Mouse (Mus musculus) liver (tissue): Measurements from ENCODE around the gene St6gal1.

Experiments used
- DNase-seq: peaks from one replicate; pipeline ENCODE4 v3.0.0-alpha.2; 2020; ENCODE audit warnings: mixed read lengths

Gene St6gal1

DNA sequence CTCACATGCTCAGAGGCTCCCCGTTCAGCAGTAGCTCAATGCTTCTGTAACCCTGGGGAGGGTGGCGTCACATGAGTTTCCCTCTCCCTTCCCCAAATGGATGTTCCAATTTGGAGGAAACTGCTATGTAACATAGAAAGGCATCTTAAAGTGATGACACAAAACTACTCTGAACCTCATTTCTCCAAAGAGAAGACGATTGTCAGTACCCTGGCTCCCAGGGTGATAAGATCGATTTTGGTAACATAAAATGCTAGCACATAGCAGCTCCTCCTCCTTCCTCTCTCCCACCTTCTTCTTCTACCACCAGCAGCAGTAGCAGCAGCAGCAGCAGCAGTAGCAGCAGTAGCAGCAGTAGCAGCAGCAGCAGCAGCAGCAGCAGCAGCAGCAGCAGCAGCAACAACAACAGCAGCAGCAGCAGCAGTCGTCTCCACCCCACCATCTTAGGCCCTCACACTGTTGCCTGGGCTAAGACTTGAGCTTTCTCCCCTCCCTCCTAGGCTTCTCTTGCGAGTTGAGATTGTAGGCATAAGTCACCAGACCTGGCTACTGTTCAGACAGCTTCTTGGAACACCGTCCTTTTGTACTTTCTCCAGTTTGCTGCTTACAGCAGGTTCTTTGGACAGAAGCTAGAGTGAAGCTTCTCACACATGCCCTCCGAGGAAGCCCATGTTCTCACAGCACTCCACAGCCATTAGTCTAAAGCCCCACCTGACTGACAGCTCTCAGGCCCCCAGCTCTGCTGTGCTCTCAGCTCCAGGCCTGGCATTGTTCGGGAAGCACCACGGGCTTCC is 81.5 kb downstream of the St6gal1 start:
- no peak for DNase-seq

DNA sequence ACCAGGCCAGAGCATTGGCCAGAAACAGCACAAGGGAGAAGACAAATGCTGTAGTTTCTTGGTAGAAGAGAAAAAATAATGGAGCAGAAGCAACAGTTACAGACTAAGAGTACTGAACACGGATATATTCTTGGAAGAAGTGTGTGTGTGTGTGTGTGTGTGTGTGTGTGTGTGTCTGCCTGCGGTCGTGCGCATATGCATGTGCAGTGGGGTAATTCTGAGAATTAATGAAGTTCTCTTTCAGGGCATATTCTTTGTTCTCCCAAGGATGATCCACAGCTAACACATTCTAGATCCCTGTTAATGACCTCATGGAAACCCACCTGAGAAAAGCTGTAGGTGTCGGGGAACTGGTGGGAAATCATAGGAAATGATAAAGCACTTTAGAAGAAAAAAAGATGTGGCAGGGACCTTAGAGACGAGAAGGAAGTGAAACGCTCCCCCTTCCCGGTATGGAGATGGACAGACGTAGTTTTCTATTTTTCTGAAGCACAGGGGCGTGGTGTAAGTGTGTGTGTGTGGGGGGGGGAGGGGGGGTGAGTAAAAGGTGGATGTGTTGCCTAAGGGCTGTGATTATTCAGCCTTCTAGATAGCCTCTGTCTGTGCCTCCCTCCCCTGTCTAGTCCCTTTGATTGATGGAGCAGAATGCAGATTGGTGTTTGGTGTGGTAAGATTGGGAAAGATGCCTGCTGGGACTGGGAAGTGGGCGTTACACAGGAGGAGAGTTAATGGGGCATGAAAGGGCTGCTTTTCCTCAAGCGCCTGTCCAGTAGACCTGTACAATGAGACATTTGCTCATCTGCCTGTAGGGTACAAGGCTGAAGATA is 82.8 kb downstream of the St6gal1 start:
- no peak for DNase-seq

DNA sequence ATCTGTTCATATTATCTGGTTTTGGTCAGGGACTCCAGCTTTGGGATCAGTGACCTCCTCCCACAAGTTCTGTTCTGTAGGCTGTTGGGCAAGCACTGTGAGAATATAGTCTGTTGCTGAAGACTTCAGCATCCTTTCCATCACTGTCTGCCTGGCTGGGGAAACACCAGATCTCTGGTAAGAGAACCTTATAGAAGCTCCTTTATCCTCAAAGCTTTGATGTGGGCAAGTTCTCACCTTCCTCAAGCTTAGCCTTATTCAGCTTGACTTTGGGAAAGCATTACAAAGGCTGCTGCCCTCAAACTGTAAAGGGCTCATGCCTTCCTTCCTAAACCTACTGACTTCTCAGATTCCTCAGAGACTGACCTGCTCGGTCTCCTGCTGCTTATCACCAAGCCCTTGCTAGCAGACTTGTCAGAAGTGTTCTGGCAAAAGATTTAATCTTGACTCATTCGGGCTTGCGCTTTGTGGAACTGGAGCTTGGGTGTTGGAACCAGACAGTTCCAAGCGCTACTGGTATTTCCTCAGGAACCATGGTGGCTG is 83.5 kb downstream of the St6gal1 start:
- DNase-seq, result no peak

DNA sequence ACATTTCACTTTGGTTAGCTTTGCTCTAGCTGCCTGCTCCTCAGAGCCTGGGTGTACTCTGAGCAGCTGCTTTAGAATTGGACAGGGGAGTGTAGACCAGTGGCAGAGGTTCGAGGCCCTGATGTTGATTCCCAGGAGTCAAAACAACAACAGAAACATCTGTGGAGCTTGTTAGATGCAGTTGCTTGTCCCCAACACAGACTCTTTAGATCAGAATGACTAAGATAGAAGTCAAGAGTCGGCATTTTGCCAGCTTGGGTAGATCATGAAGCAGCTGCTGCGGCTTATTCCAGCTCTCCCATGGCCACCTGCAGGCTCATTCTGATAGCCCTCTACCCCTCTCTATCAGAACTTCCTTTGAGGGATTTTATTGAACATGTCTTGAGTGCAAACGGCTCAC is 84.5 kb downstream of the St6gal1 start:
- DNase-seq, result no peak

DNA sequence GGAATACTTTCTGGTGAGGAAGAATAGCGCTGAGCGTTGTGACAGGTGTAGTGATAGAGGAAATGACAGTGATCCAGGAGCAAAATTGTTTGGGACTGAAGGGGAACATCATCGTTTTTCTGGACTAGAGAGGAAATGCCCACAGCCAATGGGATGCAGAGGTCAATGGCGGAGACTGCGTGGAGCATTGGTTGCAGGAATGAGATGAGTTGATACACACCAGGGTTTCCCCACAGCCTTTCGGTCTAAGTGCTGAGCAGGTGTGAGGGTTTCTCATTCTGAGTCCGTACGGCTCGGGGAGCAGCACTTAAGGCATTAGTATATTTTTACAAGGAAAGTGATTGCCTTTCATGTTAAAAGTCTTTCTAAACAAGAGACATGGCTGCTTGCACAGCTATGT is 88.1 kb downstream of the St6gal1 start:
- DNase-seq, result no peak

DNA sequence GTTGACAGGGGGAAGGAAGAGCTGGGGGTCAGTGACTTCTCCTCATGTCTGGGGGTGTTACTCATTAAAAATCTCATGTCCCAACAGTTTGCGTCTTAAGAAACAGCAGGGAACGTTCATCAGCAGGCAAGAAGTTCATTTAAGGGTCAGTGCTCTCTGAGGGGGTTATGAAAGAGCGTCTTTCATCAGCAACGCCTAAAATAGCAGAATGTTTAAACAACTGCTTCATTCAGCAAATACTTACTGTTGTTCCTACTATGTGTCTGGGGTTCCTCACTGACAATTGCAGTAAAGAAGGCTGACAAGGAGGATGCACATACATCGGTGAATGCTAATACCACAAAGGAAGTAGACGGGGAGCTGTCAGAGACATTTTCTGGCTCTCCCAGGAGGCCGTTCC is 90.2 kb downstream of the St6gal1 start:
- DNase-seq, result no peak

DNA sequence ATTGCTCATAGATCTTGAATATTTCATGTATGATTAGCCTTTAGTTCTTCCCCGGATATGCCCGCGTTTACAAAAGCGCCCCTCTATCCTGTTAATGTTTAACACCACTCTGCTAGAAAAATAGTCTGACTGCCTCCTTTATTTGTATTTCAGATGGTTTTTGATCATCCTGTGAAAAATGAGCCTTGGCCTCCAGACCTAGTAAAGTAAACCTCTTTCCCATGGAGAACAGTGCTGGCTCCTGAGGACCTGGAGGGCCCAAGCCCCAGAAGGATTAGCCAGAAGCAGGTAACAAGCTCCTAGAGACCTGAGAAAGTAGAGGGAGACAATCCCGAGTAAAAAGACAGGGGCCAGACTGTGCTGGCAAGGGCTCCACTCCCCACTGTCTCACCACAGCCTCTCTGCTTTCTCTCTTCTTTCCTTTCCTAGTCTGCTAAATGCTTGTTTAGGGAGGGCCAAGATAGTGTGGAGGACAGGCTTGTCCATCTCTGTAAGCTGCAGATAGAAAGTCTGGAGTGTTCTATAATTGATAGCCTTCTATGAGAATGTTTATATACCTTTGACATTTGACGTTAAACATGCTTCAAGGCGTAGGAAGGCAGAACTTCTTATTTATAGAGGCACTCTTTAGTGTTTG is 93.0 kb downstream of the St6gal1 start:
- DNase-seq, result no peak

DNA sequence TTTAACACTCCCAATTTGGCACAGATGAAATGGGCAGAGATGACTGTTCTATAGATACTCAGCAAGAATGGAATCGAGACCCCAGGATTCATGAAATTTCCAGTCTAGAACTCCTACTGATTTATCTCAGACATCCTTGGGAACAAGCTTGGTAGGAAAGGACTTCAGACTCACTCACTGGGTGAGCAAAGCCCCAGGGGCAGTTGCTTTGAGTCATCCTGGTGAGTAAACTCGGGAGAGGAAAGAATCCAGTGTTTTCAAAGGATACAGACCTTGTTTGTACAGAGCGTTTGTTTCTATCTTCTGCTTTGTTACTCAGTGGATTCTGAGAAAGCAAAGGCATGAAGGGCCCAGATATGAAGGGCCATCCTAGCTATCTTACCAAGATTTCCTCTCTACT is 95.5 kb downstream of the St6gal1 start:
- no peak for DNase-seq

DNA sequence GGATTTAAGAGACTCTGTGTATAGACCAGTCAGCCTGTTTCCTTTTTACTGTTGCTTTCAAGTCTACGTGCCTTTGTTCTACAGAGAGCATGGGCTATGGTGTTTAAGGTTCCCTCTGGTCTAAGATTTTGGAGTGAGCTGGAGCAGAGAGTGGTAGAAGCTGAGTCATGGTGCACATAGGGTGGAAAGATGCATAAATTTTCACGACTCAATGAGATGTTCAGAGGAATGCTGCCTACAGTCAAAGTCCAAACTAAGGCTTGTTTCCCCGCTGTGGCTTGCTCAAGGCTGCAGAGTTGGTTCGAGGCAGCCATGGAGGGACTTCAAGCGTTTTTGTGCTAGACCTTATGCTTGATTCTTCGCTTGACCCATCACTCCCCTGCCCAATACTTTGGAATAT is 96.0 kb downstream of the St6gal1 start:
- no peak for DNase-seq

DNA sequence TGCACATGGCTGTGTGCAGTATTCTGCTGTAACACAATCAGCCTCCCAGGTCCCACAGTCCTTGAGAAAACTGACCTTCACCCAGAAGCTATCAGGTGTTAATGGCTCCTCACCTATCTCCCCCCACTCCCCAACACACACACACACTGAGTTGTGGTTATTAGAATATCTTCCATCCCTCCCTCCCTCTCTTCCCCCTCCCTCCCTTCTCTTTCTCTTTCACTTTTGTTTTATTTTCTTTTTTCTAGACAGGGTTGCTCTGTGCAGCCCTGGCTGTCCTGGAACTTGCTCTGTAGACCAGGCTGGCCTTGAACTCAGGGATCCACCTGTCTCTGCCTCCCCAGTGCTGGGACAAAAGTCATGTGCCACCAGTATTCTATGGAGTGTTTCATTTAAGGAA is 97.9 kb downstream of the St6gal1 start:
- DNase-seq, result no peak

DNA sequence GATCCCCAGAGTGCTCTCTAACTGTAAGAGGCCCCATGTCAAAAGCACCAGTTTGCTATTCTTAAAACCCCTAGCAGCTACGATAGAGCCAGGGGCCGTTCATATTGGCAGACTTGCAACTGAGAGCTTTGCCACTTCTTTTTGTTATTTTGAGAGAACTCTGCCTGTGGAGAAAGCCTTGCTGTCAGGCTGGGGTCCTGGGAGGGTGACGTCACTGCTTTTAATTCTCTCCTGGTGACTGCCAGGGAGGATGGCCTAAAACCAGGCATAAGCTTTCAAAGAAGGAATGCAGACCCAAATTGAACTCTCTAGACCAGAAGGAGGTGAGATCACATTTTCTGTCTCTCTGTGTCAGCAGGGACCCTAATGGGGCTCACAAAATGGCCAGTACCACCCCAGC is 99.4 kb downstream of the St6gal1 start:
- DNase-seq, result no peak

DNA sequence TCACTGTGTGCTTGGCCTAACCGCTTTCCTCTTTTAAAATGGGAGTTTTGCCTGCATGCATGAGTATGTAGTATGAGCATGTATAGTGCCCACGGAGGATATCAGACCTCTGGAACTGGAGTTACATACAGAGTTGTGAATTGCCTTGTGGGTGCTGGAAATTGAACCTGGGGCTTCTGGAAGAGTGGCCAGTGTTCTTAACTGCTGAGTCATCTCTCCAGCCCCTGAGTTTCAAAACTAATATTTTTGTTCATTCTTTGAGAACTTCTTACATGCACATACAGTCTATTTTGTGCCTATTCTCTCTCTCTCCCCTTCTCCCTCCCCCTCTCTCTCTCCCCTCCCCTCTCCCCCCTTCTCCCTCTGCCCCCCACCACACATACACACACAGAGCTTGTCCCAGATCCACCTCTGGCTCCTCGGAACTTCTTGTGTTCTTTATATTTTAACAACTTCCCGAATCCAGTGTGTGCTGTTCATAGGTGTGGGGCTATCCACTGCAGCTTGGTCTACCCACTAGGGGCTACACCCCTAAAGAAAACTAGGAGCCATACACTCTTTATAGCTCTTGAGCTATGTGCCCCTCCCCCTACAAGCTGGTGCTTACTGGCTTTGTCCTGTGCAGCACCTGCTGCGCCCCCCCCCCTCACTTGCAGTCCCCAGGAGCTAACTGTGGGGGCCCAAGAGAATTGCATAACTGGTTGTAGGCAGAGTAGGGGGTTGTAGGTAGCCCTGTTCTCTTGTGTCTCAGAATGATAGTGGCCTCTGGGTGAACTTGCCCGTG is 100.5 kb downstream of the St6gal1 start:
- DNase-seq, result no peak

DNA sequence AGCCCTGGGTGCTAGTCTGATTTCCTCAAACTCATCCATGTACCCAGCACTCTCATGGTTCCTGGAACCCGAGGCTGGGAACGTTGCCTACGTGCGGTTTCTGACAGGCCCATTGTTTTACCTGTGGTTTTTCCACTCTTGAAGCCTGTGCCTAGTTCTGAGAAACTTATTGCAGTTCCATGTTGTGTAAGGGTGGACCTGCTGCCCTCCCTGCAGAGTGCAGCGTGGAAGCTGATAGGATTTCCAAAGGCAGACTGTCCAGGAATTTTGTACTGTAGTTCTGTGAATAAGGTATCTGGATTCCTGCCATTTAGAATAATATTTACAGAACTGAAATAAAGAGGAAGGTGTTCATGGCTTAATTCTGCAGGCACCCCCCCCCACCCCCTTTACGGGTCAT is 102.1 kb downstream of the St6gal1 start:
- no peak for DNase-seq

DNA sequence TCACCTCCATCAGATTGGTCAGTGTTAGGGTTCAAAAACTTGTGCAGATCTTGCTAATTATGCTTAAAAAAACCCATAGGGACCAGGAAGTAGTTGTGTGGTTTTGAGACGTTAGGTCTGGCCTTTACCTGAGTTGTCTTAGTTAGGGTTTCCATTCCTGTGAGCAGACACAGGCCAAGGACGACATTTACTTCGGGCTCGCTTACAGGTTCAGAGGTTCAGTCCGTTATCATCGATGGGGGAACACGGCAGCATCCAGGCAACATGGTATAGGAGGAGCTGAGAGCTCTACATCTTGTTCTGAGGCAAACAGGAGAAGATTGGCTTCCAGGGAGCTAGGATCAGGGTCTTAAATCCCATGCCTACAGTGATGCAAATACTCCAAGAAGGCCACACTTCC is 102.7 kb downstream of the St6gal1 start:
- no peak for DNase-seq

DNA sequence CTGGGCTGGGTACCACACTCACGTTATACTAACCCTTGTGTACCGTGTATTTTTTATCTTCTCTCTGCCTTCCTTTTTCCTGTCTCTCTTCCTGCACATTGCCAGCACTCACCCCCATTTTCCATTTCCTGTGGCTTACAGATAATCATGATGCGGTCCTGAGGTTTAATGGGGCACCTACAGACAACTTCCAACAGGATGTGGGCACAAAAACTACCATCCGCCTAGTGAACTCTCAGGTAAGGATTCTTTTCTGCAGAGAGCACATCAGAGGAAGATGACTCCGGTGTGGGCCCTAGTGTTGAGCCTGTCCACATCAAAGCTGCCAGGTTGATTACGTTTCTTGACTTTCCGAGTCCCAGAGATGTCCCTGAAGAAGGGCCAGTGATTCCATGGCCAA is 103.7 kb downstream of the St6gal1 start:
- DNase-seq, result no peak

DNA sequence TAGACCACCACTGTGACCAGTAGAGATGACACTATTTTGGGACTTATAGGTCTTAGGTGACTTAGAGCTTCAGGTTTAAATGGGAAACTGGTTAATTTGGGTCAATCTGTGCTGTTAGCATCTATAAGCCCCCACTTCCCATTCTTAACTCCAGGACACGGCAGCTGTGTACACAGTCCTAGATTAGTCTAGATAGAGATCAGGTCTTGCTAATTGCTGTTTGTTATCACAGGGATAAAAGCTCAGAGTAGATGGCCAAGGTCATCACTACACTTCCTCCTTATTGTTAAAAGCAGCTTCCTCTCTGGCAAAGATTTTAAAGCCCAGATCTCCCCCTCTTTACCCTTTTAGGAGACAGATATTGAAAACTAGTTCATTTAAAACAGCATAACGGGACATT is 107.6 kb downstream of the St6gal1 start:
- DNase-seq, result no peak

DNA sequence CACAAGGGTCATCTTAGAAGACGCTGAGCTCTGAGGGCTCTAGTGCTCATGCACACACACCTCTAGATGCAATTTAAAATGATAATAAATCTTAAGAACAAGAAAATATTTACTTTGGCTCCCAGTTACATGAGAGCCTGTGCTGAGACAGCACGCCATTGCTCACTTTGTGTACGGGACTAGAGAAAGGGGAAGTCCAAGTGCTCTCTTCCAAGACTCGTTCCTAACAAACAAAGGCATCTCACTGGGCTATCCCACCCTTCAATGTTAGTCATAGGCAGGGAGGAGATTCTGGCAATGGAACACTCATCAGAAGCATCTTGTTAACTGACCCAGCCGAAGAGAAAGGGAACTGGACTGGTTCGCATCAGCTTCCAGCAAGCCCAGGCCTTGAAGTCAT is 108.1 kb downstream of the St6gal1 start:
- no peak for DNase-seq

DNA sequence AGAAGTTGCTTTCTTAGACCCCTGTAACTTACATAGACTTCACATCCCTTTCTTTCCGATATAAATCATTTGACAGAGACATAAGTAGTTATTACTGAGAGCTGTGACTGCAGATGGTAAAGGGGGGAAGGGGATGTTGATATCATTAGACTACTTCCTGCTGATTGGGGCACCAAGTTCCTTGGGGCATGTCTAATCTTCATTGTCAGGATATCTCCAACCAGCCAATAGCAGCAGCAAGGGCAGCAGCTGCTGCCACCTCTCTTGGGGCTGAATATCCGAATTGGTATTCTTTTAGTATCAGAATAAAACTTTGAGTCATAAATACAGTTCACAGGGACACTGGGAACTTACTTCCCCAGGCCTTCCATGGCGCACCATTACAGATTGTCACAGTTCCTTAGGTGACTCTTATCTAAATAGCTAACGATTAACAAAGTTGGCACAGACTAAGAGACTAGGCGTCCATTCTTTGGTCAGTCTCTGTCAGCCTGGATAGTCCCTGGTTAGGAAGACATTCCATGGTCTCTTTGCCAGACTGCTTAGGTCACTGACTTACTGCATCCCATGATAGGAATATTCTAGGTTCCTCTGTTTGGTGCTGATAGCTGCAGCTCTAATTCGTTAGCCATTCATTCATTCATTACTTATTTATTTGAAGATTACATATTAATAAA is 109.5 kb downstream of the St6gal1 start:
- DNase-seq, result no peak

DNA sequence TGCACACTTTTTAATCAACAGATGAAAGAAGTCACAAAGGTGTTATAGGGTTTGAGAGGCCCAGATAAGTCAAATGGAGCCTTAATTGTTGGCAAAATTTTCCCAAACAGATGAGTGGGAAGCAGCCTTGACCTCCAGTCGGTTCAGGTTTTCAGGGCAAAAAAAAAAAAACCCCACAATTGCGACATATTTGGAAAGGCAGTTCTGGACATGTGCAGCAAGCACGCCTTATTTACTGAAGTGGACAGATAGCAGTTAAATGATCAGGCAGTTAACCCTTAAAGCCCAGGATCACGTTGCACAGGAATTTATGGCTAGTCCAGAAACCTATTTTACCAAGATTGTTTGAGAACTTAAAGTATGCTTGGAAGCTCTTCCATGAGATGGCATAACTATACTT is 112.8 kb downstream of the St6gal1 start:
- no peak for DNase-seq

DNA sequence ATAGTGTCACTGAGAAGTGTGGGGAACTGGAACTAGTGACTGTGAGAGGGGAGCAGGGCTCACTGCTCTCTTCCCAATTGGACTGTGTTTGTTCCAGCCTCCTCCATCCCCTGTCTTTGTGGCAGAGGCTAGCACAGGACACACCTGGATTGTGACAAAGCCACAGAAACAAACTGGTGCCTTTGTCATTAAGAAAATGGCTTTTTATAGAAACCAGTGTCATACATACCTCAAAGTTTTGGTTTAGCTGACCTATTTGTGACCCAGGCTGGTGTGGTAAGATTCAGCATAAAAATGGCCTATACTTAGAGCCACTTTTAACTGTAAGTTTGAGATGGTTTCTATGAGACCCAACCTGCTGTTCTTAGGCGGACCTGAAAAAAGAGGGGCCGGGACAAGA is 116.7 kb downstream of the St6gal1 start:
- DNase-seq, result no peak

DNA sequence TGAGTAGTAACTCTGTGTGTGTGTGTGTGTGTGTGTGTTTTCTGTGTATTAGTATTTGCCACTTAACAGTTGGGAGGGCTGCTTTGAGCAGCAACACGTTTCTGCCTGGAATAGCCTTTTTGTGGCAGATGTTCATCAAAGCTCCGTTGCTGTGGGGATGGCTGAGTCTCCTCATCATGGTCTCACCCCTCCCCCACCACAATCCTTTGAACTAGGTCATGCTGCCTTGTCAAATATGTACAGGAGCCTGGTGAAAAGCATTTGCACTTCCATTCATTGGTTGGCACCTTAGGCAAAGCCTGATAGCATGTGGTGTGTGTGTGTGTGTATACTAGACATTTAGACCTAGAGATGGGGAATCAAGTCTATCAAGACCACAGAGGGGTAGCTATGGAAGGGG is 126.3 kb downstream of the St6gal1 start:
- no peak for DNase-seq

DNA sequence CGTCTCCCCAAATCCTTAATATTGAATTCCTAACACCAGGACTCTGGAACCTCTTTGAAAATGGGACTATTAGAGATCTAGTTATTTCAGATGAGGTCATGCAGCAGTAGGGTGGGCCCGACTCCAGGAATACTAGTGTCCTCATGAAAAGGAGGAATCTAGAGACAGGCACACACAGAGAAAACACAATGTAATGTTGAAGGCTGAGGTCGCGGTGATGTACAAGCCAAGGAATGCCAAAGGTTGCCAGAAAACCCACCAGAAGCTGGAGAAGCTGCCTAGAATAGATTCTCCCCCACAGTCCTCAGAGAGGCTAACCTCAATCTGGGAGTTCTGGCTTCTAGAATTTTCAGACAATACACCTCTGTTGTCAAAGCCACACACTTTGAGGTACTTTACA is 136.5 kb downstream of the St6gal1 start:
- no peak for DNase-seq
